Mouse (Mus musculus) intestine, postnatal 0 days (tissue): ENCODE measurements around the gene Gpat3. TPM values are rescaled to one million over a fixed set of nuclear protein-coding genes. Genes with fewer than 3 reads are reported as not detected.

ENCODE experiments used
- ATAC-seq: fragments of 200-750 bp; cut with Nextera tagmentation; 2 replicates; pipeline ENCODE4 v1.8.0; 2017; ENCODE audit warnings: mild to moderate bottlenecking, moderate TSS enrichment, moderate library complexity
- H3K27ac ChIP-seq: fragments of 300-500 bp; sonication (generic); 2 replicates; pipeline ENCODE4 v1.5.1; 2014; ENCODE audit warnings: mild to moderate bottlenecking, low read depth, low read length, moderate library complexity
- H3K27me3 ChIP-seq: fragments of 300-500 bp; sonication (generic); replicated peaks from 2 replicates; pipeline ENCODE4 v1.6.1; 2014; ENCODE audit warnings: low read length, mixed read lengths; ENCODE audit not compliant: control insufficient read depth, insufficient read depth
- H3K36me3 ChIP-seq: fragments of 300-500 bp; sonication (generic); 2 replicates; pipeline ENCODE4 v1.6.1; 2014; ENCODE audit warnings: mild to moderate bottlenecking, moderate library complexity; ENCODE audit not compliant: control insufficient read depth, insufficient read depth
- H3K4me1 ChIP-seq: fragments of 300-500 bp; sonication (generic); replicated peaks from 2 replicates; pipeline ENCODE4 v1.6.1; 2014; ENCODE audit warnings: antibody characterized with exemption, low read length, mixed read lengths; ENCODE audit not compliant: control insufficient read depth, insufficient read depth
- H3K4me2 ChIP-seq: fragments of 300-500 bp; sonication (generic); replicated peaks from 2 replicates; pipeline ENCODE4 v1.6.1; 2014; ENCODE audit warnings: low read depth, mild to moderate bottlenecking, moderate library complexity
- H3K4me3 ChIP-seq: fragments of 300-500 bp; sonication (generic); 2 replicates; pipeline ENCODE4 v1.5.1; 2014; ENCODE audit warnings: low read depth, low read length
- H3K9ac ChIP-seq: fragments of 300-500 bp; sonication (generic); 2 replicates; pipeline ENCODE4 v1.6.1; 2014; ENCODE audit warnings: mild to moderate bottlenecking, low read depth, low read length
- H3K9me3 ChIP-seq: fragments of 300-500 bp; sonication (generic); 2 replicates; pipeline ENCODE4 v1.6.1; 2016; ENCODE audit warnings: mixed run types; ENCODE audit not compliant: control insufficient read depth
- CTCF ChIP-seq: sonication (generic); IDR thresholded peaks from 2 replicates; pipeline ENCODE4 v1.5.1; 2016; ENCODE audit warnings: low read depth, mild to moderate bottlenecking, control low read depth, antibody characterized with exemption, moderate library complexity
- WGBS: fragments of 180-500 bp; shearing (Covaris S2); extraction: QIAGEN DNeasy Blood & Tissue Kit; methylation state at CpG from one replicate; pipeline ENCODE4 v1.1.7; 2014; 5-methylcytosine and 5-hydroxymethylcytosine counted together
- polyA plus RNA-seq: library from polyadenylated mRNA; unstranded; fragments of >200 nt; fragmentation: Nextera tagmentation; extraction: Ambion mirVana; gene quantifications from 2 replicates; pipeline ENCODE4 v1.2.1, GENCODE M21; 2015

Gene Gpat3
- polyA plus RNA-seq, 1 experiment from 2014 or later = 41.7 TPM

DNA sequence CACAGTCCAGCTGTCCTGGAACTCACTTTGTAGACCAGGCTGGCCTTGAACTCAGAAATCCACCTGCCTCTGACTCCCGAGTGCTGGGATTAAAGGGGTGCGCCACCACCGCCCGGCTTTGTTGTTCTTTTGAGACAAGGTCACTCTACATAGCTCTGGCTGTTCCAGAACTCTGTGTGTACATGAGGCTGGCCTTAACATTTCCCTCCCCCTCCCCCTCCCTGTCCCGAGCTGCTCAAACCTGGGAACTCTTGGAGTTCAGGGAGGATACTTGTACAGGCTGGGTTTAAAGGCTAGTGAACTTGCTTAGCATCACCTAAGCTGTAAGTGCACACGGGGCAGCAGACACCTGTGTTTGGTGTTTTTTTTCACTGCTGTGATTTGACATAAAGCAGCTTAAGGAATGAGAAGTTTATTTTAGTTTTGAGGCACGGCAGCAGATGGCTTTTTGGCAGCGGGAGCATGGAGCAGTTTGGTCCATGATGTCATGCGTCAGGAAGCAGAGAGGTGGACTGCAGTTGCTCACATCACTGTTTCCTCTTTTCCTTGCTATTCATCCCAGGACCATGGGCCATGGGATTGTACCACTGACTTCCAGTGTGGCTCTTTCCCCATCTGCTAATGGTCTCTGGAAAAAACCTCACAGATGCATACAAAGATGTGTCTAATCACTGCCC, 9.5 kb upstream of the Gpat3 start:
- ATAC-seq = no peak

DNA sequence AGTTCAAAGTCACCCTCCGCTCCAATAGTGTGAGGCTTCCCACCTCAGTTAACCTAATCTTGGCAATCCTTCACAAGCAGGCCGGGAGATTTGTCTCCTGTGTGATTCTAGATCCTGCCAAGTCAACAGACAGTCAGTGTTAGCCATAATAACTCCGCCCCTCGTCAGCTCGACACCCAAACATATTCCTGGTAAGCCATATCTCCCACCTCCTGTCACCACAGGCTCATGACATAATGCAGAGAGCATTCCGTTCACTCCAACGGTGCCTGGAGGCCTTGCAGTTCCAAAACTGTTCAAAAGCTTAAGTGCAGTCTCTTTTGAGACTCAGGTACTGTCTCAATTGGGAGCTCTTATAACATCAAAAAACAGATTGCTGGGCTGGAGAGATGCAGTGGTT, 7.6 kb upstream of the Gpat3 start:
- Histone ChIP-seq H3K9ac (no peak overlapping the region), H3K9me3 (no peaks in the 10 kb centered on the region), H3K36me3 (peaks cover 5% of the 10 kb centered on the region; the same call in 1 of the 2 replicates), H3K4me1 (no peaks in the 10 kb centered on the region), H3K27me3 (no peaks in the 10 kb centered on the region), H3K4me3 (no peak overlapping the region), H3K27ac (no peak overlapping the region), H3K4me2 (no peak overlapping the region)
- whole genome bisulfite sequencing = 72% methylated on average over 7 of the region's 7 CpGs
- no peak for TF ChIP-seq CTCF
- no peak for ATAC-seq

More for the DNA sequence above, 9.5 kb upstream of the Gpat3 start:
- no peaks in the 10 kb centered on the region for H3K9me3 ChIP-seq
- no peak overlapping the region for H3K9ac ChIP-seq
- no peak overlapping the region for H3K4me2 ChIP-seq
- no peak overlapping the region for H3K27ac ChIP-seq
- no peak for TF ChIP-seq CTCF
- H3K36me3 ChIP-seq = no peaks in the 10 kb centered on the region
- H3K4me1 ChIP-seq = no peaks in the 10 kb centered on the region
- no peak overlapping the region for H3K4me3 ChIP-seq
- H3K27me3 ChIP-seq = no peaks in the 10 kb centered on the region
- 40% methylated on average over 9 of the region's 9 CpGs for WGBS

DNA sequence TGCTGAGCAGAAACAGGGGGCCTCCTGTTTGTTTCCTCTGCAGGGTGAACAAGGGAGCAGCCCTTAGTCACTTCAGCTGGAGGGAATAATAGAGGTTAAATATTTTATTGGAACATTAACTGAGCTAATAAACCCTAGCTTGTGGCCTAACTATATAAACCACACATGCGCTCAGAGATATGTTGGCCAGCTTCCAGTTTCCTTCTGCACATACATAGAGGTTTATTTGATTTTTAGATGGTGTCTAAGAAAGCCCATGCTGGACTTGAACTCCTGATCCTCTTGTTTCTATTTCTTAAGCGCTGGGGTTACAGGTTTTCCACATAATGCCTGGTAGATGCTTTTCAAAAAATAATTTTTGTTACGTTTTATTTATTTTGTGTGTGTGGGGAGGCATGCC, 1.0 kb upstream of the Gpat3 start:
- Histone ChIP-seq H3K9ac (no peak overlapping the region), H3K36me3 (peaks cover 5% of the 10 kb centered on the region; the same call in 1 of the 2 replicates), H3K27me3 (no peaks in the 10 kb centered on the region), H3K9me3 (no peaks in the 10 kb centered on the region), H3K4me1 (no peaks in the 10 kb centered on the region), H3K4me2 (peak overlapping the region; percentile 92; the same call in 1 of the 2 replicates), H3K4me3 (peak overlapping the region; percentile 70; the same call in 1 of the 2 replicates), H3K27ac (no peak overlapping the region)
- TF ChIP-seq CTCF = no peak
- no peak for ATAC-seq
- 51% methylated on average over 3 of the region's 3 CpGs for WGBS

DNA sequence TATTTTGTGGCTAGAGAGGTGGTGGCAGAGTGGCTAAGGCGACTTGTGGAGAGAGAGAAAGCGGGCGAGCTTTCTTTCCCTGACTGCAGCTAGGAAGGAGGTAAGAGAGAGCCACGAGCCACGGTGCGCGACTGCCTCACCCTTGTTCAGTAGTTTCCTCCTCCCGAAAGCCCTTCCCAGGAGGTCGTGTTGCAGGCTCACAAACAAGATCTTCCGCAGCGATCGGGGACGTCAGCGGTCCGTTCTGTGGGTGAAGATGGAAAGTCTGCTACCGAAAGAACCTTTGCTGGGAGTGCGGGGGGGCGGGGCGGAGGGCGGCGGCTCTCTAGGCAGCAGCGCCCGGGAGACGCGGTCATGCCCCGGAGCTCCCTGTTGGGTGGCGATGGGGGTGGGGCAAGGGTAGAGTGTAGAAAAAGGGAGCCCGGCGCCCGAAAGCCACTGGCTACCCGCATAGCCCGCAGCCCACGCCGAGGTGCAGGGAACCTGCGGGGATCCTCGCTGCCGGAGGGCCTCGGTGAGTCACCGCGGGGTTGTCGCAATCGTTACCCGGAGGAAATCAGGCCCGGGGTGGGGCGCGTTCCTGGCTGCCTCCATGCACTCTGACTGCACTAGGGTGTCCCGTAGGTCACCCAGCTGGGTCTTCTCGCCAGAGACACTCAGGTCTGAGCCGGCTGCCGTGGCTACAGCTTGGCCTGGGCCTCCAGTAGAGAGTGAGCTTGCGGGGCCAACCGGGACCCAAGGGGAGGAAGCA, 510 bp downstream of the Gpat3 start:
- Histone ChIP-seq H3K9me3 (no peaks in the 10 kb centered on the region), H3K27me3 (no peaks in the 10 kb centered on the region), H3K4me3 (peak overlapping the region; percentile 70), H3K4me1 (no peaks in the 10 kb centered on the region), H3K9ac (peak overlapping the region; percentile 78), H3K4me2 (peak overlapping the region; percentile 92), H3K27ac (peak overlapping the region; percentile 95), H3K36me3 (peaks cover 5% of the 10 kb centered on the region; the same call in 1 of the 2 replicates)
- WGBS = under 1% methylated on average over 52 of the region's 52 CpGs
- TF ChIP-seq CTCF = no peak
- peak; percentile 85 for ATAC-seq

DNA sequence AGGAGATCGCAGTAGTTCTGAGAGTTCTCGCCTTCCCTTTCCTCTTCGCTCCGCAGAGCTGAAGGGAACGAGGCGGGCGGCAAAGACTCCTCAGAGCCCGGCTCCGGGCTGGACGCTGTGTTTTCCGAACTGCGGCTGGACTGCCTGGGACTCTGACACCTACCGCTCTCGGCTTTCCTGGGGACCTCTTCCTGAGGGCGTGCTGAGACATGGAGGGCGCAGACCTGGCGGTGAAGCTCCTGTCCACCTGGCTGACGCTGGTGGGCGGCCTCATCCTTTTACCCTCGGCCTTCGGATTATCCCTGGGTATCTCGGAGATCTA, 1.0 kb downstream of the Gpat3 start:
- no peaks in the 10 kb centered on the region for H3K4me1 ChIP-seq
- ATAC-seq = no peak; the same call in none of the 2 replicates
- H3K4me3 ChIP-seq = peak overlapping the region; percentile 70
- H3K27me3 ChIP-seq = no peaks in the 10 kb centered on the region
- no peaks in the 10 kb centered on the region for H3K9me3 ChIP-seq
- H3K27ac ChIP-seq = peak overlapping the region; percentile 95
- TF ChIP-seq CTCF = no peak
- peak overlapping the region; percentile 92 for H3K4me2 ChIP-seq
- H3K36me3 ChIP-seq = peaks cover 5% of the 10 kb centered on the region; the same call in 1 of the 2 replicates
- under 1% methylated on average over 22 of the region's 22 CpGs for WGBS
- peak overlapping the region; percentile 78 for H3K9ac ChIP-seq

DNA sequence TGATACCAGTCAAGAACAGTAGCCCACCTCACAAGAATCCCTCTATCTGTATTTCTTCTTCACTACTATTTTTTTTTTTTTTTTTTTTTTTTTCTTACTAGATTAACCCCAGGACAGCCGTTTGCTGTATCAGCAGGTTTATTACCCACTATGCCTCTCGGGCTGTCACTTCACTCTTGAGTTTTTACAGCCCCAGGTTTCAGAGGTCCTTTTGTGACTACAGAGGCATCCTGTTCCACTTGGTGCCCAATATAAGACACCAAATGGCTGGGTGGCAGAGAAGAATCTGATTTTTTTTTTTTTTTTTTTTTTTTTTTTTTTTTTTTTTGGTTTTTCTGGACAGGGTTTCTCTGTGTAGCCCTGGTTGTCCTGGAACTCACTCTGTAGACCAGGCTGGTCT, 1.6 kb downstream of the Gpat3 start:
- ATAC-seq = no peak
- H3K4me1 ChIP-seq = no peaks in the 10 kb centered on the region
- H3K27me3 ChIP-seq = no peaks in the 10 kb centered on the region
- peak overlapping the region; percentile 70 for H3K4me3 ChIP-seq
- H3K27ac ChIP-seq = peak overlapping the region; percentile 95
- WGBS = 3% methylated on average over 2 of the region's 2 CpGs
- H3K4me2 ChIP-seq = peak overlapping the region; percentile 92
- H3K36me3 ChIP-seq = no peaks in the 10 kb centered on the region
- H3K9ac ChIP-seq = peak overlapping the region; percentile 78
- TF ChIP-seq CTCF = no peak
- no peaks in the 10 kb centered on the region for H3K9me3 ChIP-seq
